Mouse (Mus musculus) layer of hippocampus, adult 9-11 months (tissue): ENCODE measurements around the gene Fam83d.
"Not testable (repeated sequence)": the region's sequence is repeated elsewhere in the genome, so short reads cannot be mapped to it uniquely, and the experiment has no call there.

Experiments used
- DNase-seq: peaks from one replicate; pipeline ENCODE4 v3.0.0; 2022

The Fam83d gene

GRCm38 (mm10) chr2:158767742-158768339 is at the start of gene Fam83d:
TSS of gene Fam83d (plus strand) at chr2:158768093.
- peak; percentile 97 for DNase-seq

DNA sequence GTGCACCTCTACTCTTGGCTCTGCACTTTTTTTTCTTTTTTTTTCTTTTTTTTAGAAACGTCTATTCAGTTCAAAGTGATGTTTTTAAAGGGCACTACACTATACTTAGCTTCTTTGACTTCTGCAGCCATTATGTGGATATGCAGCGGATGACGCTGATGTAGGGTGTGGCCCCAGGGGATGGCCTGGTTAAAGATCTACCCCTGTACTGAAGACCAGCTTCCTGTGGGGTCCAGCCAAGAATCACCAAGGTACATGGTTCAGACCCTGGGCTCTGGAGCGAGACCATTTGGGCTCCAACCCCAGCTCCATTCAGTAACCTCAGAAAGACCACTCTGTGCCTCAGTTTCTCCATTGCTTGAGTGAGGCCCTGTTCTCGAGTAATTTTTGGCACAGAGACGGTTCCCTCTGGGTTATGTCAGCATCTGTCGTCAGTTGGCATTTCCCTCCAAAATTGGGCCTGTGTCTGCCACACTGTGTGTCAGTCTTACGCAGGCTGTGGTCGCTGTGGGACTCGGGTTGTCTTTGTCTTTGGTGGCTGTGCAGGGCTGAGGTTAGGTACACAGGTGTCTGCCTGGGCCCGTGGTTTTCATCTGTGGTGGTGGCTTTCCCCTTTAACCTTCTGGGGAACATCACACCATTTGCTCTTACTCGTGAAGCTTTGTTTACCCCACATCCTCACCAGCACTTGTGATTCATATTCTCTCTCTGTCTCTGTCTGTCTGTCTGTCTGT is 48.9 kb upstream of the Fam83d start:
- no peak for DNase-seq

- no peak for DNase-seq
Measured at GRCm38 (mm10) chr2:158720715-158721370, 47.0 kb upstream of the Fam83d start.

DNA sequence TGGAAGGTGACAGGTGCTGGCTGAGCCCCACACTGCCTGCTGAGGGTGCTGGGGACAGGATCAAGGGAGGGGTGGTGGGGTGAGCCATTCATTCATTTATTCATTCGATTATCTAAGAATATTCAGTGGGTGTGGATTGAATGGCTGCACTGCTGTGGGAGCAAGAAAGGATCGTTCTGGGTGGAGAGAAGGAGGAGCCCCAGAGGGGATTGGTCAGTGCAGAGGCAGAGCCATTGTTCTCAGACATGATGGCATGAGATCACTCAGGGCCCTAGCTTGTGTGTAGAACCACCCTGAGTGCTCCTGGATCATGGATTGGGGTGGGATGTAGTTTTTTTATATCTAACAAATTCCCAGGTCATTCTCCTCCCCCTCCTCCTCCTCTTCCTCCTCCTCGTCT is 46.4 kb upstream of the Fam83d start:
- no peak for DNase-seq

GRCm38 (mm10) chr2:158722135-158722534 is 45.8 kb upstream of the Fam83d start:
- DNase-seq = no peak

DNA sequence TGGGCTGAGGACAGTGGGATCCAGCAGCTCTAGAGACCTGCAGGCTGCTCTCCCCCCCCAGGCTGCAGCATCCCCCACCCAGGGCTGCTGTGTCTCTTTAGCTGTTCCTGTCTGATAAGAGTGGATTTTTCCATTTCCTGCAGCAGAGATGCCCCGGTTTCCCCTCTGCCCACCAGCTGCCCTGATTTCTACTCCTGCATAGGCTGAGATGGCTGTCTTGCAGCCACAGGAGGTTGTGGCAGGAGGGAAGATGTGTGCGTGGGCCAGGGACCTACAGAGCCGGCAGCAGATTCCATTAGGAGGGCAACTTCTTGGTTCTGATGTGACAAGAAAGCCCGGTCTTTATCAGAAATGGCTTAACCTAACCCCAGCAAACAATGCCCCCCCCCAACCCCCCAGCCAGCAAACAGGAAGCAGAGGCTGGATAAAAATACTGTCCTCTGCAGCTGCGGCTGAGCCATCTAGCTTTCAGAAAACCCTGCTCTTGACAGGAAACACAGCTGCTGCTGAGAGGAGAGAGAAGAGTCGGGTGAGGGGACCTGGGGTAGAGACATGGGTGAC is 44.8 kb upstream of the Fam83d start:
- DNase-seq = no peak

DNA sequence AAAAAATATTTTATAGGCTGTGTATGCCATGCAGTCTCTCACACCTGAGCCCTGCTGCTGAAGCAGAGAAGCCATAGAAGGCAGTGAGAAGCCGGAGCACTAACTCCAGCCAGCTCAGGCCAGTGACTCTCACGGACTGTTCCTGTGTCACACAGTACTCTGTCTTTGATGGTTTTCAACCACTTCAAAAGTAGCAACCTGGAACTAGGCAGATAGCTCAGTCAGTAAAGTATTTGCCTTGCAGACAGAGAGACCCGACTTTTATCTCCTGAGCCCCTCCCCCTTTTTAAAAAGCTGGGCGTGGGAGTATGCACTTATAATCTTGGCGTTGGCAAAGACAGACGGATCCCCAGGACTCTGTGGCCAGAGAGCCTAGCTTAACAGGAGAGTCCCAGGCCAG is 44.1 kb upstream of the Fam83d start:
- DNase-seq = no peak

DNA sequence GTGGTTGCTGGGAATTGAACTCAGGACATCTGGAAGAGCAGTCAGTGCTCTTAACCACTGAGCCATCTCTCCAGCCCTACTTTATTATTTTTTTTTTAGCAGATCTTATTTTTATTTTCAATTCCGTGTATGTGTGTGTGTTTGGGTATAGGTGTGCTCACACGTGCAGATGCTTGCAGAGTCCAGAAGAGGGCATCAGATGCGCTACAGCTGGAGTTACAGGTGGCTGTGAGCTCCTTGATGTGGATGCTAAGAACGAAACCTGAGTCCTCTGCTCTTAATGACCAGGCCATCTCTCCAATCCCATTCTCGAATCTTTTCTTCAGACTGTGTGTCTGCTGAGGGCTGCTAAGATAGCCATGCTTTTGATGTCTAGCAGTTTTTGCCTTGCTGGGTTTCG is 41.6 kb upstream of the Fam83d start:
- no peak for DNase-seq

DNA sequence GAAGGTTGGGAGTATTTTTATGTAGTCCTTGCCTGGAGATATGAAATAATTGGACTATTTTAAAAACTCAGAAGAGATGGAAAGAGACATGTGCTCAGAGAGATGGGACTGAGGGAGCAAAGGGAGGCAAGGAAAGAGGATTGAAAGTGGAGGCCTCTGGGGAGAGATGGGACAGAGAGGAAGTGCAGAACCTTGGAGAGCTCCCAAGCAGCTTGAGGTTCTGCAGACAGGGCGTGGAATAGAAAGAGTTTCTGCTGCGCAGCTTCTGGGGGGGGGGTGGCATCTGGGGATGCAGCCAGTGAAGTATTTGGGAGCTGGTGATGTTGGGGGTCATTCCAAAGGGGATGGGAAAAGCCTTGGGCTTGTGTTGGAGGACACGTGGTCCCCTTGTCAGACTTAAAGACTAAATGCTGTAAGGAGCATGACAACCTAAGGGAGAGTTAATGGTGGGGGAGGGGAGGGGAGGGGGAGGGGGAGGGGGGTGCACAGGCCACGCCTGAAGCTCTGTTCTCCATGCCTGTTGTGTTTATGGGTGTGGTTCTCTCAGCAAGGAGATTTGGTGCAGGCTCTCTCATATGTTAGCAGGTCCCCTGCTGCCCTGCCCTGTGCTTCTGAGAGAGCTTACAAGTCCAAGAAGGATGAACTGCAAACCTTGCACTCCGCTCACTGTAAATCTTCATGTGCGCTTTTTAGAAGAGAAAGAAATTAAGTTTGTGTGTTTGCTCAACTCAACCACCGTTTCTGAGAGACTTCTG is 39.7 kb upstream of the Fam83d start:
- no peak for DNase-seq

DNA sequence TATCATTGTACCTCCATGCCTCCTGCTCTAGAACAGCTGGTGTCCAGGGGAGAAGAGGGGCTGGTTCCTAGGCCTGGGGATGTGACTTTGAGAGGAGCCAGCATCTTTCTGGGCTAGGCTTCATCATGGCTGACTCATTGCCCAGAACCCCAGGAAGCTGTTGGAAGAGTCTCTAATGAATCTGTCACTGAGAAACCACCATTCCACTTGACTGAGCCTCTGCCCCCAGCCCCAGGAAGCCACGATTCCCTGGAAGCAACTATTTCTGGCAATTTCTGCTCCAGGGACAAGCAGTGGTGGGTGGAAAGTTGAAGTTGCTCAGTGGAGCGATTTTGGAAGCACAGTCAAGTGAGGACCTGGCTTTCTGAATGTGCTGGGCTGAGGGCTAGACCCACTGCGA is 37.0 kb upstream of the Fam83d start:
- no peak for DNase-seq

DNA sequence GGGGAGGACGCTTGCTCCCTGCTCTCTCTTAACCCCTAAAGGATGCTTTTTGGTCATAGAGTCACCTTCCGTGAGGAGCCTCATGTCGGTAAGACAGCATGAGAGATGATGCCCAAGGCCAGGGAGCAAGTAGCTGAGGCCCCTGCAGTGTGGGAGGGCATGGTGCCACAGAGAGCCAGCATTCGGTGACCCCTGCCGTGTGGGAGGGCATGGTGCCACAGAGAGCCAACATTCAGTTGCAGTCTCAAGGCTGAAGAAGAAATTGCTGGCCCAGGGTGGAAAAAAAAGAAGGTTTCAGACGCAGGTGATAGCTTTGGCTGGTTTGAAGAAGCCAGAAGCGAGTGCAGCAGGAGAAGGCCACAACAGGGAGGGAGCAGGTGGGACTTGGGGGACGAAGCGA is 35.4 kb upstream of the Fam83d start:
- no peak for DNase-seq

DNA sequence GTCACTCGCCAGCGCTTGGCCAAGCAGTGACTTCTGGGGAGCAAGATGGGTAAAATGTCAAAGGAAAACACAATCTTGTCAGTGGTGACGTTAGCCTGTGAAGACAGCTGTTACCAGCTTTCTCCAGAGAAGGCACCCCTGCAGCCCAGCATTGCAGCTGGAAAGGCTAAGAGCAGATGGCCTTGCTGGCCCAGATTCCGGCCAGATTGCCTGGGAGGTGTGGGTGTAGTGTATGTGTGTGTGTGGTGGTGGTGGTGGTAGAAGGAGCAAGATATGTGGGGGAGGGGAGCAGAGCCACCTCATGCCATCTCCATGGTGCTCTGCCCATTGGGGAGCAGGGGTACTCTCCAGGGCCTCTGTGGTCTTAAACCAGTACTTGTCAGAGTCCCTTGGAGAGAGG is 34.8 kb upstream of the Fam83d start:
- DNase-seq = no peak

GRCm38 (mm10) chr2:158733914-158734313 is 34.0 kb upstream of the Fam83d start:
- DNase-seq = no peak

- peak; percentile 56 for DNase-seq
Measured at GRCm38 (mm10) chr2:158734500-158735152, 33.3 kb upstream of the Fam83d start.

DNA sequence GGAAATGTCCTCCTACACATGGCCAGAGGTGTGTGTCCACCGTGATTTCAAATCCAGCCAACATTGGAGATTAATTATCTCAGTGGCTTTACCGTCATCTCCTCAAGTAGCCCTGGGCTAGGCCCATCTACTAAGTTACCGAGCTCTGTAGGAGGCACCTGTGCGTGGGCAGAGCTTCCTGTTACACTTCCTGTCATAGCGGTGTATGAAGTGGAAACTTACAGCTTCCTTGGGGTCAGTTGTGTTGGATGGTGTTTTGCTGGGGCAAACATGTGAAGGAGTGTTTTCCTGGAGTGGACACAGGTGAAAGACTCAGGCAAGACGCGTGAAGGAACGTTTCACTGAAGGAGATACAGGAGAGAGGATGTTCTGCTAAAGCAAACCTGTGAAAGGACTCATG is 32.6 kb upstream of the Fam83d start:
- no peak for DNase-seq

- not testable (repeated sequence) for DNase-seq
Measured at GRCm38 (mm10) chr2:158736247-158736646, 31.6 kb upstream of the Fam83d start.

GRCm38 (mm10) chr2:158738591-158738990 is 29.3 kb upstream of the Fam83d start:
- DNase-seq = no peak

DNA sequence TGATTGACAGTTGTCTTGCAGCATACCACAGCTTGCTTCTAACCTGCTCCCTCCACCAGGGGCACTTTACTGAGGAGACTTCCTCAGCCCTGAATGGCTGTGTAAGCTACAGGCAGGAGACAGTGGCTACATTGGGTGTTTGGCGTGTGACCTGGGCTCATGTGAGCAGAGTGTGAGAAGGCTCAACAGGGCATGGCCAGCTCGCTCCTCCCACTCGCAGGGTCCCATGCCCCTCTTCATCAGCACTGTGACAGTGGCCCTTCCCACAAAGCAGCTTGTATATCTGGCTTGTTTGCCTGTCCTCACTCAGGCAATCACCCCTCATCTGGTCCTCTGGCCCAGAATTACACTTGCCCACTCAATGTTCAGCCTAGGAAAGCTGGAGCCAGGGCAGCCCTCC is 28.8 kb upstream of the Fam83d start:
- DNase-seq = no peak

- peak; percentile 86 for DNase-seq
Measured at GRCm38 (mm10) chr2:158741011-158741501, 26.8 kb upstream of the Fam83d start.

DNA sequence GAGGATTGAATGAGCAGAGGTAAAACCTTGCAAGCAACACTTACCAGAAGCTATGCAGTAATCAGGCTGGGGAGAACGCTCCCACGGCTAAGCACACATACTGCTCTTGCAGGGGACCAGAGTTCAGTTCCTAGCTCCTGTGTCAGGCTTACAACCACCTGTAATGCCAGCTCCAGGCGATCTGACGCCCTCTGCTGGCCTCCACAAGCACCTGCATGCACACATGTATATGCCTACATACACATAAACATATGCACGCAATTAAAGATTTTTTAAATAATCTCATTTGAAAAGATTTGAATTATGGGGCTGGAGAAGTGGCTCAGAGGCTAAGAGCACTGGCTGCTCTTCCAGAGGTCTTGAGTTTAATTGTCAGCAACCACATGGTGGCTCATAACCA is 25.5 kb upstream of the Fam83d start:
- DNase-seq = no peak

DNA sequence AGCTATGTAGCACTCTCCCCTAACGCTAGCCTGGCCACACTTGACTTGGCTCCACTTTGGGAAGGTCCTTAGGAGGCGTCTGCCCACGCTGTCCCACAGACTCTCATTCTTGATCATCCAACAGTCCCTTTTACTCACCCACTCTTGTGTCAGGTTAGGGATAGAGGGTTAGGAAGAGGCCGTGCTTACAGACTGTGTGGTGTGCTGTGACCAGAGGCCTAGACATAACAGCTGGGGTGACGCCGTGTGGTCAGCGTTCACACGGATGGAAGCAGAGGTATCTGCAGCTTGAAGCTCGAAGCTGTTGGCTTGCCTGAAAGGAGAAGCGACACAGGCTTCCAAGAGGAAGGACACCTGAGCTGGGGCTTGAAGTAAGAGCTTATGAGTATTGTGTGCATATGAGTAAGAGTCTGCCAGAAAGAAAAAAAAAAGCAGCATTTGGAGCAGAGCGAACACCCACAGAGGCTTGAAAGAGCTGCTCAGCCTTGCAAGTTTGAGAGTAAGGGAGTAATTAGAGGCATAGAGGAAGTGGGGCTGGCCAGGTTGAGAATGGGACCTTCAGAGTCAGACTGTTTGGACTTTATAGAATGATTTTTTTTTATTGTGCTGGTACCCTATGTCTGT is 24.3 kb upstream of the Fam83d start:
- DNase-seq = no peak

DNA sequence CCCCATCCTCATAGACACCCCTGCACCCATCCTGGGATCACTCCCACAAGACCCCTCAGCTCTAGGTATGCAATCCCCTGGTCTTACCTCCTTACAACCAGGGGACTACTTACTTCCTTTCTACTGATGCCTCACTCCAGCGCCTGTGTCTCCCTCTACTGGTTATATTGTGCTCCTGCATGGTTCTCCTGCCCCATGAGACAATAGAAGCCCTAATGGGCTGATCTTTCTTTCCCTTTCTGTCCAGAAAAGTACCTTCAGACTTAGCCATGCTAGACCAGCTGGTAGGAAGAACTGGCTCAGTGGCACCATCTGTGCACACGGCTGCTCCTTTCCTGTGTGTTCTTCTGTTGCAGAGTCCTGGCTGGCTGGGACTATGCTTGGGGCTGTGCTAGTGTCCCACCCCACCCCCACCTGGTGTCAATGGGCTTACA is 22.8 kb upstream of the Fam83d start:
- peak; percentile 61 for DNase-seq
